Mouse (Mus musculus): ENCODE data around the gene Zfp992.
"Not testable (repeated sequence)": the region's sequence is repeated elsewhere in the genome, so short reads cannot be mapped to it uniquely, and the experiment has no call there.

Gene Zfp992

DNA sequence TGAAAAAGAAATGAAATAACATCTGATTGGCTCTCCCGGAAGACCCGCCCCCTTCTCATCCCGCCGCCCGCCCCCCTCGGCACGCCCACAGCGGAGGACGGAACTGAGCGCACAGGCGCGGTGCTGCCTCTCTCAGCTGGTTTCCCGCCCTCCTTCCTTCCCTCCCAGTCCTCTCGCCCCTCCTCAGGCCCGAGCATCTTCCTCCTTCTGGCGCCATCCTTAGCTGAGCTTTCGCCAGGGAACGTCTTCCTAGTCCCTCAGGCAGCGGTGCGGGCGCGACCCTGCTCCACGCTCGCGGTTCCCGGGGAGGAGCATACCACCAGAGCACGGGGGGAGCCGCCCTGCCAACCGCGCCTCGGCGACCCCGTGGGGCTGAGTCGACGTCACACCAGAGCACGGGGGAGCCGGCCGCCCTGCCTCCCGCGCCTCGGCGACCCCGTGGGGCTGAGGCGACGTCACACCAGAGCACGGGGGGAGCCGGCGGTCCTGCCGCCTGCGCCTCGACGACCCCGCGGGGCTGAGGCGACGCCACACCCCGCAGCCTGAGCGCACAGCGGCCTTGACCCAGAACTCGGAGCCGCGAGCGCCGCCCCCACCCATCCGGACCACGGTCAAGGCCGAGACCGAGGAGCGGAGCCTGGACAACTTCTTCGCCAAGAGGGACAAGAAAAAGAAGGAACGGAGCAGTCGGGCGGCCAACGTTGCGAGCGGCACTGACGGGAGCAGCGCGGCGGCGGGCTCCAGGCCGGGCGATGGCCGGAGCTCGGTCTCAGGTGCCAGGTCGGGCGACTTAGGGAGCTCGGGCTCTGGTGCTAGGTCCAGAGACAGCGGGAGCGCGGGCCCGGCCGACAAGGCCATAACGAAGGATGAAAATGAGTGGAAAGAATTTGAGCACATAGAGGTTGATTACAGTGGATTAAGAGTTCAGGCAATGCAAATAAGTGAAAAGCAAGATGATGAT lies 26.2 kb downstream of the Zfp992 start:
- in situ Hi-C loops (cut with MboI, MseI), result loop anchor here (25.0 kb wide), 1 partner anchor 887 kb away; the partner anchor contains the start of gene Zfp978

DNA sequence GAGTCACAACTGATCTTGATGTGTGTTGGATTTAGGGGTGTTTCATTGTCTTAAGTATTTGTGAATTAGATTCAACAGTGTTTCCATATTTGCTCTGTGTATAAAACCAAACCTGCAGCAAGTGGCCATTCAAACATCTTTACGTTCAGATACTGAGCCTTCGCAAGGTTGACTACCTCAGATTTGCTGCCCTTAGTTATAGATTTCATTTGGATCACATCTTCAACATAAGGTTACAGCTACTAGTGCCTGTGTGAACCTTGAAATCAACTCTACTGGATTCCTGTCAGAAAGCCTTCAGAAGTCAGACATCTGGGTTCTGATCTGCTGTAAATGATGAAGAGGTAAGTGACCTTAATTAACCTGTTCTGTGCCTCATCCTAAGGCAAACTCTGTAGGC lies 27.4 kb downstream of the Zfp992 start:
- in situ Hi-C loops (cut with MboI, MseI), result loop anchor here (25.0 kb wide), 1 partner anchor 886 kb away; the partner anchor contains the start of gene Zfp978

DNA sequence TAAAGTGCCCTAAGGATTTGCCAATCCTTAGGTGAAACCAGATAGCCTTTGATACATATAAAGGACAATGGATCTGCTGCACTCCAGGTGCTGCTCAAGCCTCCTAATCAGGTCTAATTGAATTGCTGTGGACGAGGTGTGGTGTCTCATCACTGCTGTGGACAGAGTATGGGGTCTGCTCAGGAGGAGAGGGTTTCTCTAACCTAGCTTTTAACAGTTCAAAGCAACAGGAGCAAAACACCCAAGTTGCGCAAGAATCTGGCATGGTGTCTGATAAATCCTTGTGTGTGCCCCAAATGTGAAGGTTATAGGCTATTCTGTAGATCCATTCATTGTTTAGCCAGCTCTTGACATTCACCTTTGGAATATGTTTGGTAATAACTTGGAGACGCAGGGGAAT lies 28.1 kb downstream of the Zfp992 start:
- in situ Hi-C loops (cut with MboI, MseI), result loop anchor here (25.0 kb wide), 1 partner anchor 885 kb away; the partner anchor contains the start of gene Zfp978

DNA sequence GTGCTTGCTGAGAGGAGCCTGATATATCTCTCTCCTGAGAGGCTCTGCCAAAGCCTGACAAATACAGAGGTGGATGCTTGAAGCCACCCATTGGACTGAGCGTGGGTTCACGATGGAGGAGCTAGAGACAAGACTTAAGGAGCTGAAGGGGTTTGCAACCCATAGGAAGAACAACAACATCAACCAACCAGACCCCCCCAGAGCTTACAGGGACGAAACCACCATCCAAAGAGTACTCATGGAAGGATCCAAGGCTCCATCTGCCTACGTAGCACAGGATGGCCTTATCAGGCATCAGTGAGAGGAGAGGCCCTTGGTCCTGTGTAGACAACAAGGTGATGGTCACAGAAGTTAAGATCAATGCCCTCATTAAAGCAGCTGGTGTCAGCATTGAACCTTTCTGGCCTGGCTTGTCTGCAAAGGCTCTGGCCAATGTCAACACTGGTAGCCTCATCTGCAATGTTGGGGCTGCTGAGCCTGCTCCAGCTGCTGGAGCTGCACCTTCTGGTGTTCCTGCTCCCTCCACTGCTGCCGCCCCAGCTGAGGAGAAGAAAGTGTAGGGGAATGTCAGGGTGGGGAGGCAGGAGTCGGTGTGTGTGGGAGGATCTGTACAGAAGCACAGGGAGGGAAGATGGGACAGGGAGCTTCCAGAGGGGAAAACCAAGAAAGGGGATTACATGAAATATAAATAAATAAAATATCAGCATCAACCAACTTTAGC lies 31.7 kb downstream of the Zfp992 start:
- in situ Hi-C loops (cut with MboI, MseI), result loop anchor here (5.0 to 25.0 kb wide), 6 partner anchors 324 to 1252 kb away; partner anchors contain the start of gene Zfp978

DNA sequence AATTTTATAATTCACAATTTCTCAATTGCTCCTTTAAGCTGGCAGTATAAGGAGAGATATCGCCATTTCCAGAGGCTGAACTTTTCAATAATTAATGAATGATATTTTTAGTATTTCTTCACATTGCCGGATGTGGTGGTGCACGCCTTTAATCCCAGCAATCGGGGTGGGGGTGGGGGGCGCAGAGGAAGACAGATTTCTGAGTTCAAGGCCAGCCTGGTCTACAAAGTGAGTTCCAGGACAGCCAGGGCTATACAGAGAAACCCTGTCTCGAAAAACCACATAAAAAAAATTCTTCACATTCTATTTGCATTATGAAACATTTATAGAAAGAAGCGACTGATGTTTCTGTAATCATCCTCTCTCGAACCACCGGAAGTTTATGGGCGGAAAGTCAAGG lies 33.7 kb downstream of the Zfp992 start:
- in situ Hi-C loops (cut with MboI, MseI), result loop anchor here (5.0 to 25.0 kb wide), 6 partner anchors 322 to 1250 kb away; partner anchors contain the start of gene Zfp978

DNA sequence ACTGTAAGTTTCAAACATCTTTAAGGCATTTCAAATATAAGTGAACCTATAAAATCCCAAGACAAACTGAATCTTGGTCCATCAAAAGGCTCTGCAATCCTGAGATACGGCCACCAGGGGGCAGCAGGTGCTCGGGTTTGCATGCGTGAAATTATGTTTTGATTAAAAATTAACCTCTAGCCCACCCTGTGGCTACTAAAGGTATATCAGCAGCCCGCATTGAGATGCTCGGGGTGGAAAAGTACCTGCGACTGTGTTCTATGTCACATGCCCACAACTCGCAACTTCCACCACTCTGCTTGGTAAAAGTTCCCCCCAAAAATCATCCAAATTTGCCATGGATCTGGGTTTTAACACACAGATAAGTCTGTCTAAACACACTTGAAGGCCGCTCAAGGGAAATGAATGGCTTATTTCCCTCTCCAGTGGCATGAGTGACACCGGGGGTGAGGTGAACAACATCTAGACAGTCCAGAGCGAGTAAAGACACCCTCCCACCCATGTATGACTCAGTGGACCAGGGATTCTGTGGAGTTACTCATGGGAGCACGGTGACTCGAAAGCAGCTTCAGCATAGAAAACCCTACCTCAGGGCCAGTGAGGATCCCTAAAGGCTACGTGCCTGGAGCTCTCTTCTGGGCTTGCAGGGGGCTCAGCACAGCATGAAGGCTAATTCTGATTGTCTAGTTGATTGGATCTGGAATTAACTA lies 34.9 kb downstream of the Zfp992 start:
- in situ Hi-C loops (cut with MboI, MseI), result loop anchor here (5.0 to 25.0 kb wide), 6 partner anchors 321 to 1249 kb away; partner anchors contain the start of gene Zfp978

DNA sequence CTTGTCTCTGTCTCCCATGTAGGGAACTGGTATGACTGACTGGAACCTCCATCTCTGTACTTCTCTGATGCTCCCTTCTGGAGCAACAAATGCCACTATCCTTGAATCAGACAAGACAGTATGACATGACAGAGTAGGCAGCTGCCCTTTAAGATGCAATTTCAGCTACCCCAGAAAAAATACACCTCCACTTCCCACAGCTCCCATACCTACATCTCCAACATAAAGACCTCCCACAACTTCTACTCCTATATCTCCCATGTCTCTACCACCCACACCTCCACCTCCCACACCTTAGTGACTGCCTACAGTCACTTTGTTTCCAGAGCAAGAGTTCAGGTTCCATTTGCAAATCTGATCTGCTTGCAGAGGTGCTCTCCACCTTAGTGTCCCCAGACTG lies 35.9 kb downstream of the Zfp992 start:
- in situ Hi-C loops (cut with MboI, MseI), result loop anchor here (5.0 to 25.0 kb wide), 8 partner anchors 320 to 1248 kb away; partner anchors contain the start of gene Zfp978

DNA sequence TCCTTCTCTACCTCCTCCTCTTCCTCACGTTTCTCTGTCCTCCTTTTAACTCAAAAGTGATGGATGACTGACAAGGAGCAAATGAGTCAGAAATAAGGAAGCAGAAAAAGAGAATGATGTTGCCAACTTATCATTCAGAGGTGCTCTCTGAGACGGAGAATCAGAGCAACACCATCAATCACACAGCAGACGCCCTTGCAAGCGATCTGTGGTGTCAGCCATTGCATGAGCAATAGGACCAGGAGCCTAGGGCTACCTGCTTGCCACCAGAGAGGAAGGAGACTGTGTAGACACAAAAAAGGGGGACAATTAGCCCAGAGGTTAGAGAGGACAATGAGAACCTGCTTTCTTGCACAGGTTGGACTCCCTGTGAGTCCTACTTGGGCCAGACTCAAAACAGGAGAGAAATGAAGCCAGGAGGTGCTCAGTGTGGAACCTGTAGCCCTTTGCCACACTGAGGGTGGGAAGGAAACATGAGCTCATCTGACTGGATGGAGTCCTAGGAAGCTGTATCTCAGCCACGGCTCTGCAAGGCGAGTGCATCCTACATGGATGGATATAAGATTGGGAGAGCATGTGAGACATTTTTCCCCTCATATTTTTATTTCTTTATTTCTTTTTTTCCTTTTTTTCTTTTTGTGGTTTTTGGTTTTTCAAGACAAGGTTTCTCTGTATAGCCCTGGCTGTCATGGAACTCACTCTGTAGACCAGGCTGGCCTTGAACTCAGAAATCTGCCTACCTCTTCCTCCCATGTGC lies 36.5 kb downstream of the Zfp992 start:
- in situ Hi-C loops (cut with MboI, MseI), result loop anchor here (5.0 to 25.0 kb wide), 4 partner anchors 319 to 1167 kb away; partner anchors contain the start of gene Zfp978

DNA sequence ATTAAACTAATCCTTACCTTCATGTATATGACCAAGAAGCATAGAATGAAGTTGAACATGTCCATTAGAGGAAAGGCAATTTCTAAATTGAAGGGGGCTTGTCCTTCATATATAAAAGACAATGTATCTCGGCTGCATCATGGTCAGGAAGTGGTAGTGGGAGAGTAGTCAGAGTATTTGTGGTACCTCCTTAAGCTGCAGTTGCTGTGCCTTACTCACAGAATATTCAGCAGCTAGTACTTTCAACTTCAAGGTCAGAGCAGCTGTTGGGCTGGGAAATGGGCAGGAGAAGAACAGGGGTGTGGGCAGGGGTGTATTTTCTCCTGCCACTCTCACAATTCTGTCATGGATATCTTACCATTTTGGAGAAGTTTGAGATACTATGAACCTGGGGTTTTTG lies 37.9 kb downstream of the Zfp992 start:
- in situ Hi-C loops (cut with MboI, MseI), result loop anchor here (5.0 to 25.0 kb wide), 4 partner anchors 318 to 1166 kb away; partner anchors contain the start of gene Zfp978

DNA sequence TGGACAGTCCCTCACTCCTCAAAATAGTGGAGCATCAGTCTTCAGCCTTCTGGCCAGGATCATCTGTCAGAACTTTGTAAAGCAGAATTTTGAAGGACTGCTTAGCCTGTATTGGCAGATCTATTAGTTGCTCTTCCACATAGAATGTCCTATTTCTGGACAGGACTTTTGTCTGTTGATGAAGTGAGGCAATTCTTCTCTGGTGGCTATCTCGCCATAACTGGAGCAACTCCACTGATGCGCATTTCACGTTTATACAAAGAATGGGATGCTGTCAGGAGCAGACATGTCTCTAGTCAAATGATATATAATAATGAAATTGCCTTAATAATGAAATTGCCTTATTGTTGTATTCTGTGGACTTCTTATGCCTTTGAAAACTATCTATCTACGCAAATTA lies 40.4 kb downstream of the Zfp992 start:
- in situ Hi-C loops (cut with MboI, MseI), result loop anchor here (5.0 to 25.0 kb wide), 4 partner anchors 316 to 1163 kb away; partner anchors contain the start of gene Zfp978

DNA sequence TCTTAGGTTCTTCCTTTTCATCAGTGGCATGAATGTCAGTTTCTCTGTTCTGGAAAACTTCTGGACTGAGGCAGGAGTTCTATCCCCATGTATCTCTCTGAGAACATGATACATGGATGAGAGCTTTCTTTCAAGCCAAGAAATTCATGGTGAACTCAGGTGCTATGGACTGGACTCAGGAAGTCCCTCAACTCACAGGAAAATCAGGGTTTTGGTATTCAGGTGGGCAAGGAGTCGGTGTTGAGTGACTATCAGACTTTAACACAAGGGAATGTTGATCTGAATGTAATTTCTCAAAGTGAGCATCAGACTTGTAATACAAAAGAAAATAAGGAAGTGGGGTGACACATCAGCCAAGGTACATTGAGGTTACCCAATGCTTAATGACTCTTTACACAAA lies 43.2 kb downstream of the Zfp992 start:
- in situ Hi-C loops (cut with MboI, MseI), result loop anchor here (25.0 kb wide), 1 partner anchor 870 kb away; the partner anchor contains the start of gene Zfp978

DNA sequence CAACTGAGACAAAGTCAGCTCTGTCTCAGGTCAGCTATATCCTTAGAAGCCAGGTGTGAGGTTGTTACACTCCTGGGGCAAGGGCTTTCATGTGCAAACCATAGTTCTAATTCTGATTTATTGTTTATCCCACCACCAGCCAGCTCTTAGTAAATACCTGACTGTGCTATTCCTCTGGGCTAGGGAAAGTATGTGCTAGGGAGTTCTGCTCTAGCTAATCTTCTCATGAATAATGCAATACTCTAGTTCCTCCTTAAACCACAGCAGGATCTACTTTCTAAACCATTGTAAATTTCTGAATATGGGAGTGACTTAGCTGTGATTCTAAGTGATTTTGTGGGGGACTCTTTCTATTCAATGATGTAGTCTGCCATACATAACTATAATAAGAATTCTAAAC lies 43.6 kb downstream of the Zfp992 start:
- in situ Hi-C loops (cut with MboI, MseI), result loop anchor here (25.0 kb wide), 1 partner anchor 870 kb away; the partner anchor contains the start of gene Zfp978

DNA sequence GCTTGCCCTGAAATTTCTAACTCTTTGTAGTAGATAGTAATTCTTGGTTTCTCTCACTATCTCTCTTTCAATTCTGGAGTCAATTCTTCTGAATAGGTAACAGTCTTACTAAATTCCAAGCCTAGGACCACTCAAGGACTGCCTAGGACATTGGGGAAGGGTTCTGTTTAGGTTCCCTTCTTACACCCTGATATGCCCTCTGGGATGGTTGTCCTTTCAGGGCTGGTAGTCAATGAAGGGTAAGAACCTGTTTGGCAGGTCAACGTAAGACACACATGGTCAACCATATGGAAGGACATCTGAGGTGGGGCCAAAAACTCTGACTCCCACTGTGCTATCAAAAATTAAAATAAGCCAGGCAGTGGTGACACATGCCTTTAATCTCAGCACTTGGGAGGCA lies 44.0 kb downstream of the Zfp992 start:
- in situ Hi-C loops (cut with MboI, MseI), result loop anchor here (25.0 kb wide), 1 partner anchor 869 kb away; the partner anchor contains the start of gene Zfp978

DNA sequence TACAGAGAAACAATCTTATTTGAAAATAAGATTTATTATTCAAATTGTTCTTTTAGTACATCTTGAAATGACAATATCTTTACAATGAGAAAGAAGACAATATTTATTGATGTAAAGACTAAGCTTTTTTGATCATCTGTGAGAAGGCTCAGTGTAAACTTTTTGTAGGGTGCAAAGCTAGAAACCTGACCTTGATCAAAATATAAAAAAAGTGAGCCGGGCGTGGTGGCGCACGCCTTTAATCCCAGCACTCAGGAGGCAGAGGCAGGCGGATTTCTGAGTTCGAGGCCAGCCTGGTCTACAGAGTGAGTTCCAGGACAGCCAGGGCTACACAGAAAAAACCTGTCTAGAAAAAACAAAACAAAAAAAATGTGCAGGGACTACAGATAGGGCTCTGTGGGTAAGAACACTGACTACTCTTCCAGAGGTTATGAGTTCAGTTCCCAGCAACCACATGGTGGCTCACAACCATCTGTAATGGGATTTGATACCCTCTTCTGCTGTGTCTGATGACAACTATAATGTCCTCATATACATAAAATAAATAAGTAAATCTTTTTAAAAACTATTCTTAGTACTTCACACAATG lies 44.6 kb downstream of the Zfp992 start:
- in situ Hi-C loops (cut with MboI, MseI), result loop anchor here (25.0 kb wide), 1 partner anchor 869 kb away; the partner anchor contains the start of gene Zfp978

DNA sequence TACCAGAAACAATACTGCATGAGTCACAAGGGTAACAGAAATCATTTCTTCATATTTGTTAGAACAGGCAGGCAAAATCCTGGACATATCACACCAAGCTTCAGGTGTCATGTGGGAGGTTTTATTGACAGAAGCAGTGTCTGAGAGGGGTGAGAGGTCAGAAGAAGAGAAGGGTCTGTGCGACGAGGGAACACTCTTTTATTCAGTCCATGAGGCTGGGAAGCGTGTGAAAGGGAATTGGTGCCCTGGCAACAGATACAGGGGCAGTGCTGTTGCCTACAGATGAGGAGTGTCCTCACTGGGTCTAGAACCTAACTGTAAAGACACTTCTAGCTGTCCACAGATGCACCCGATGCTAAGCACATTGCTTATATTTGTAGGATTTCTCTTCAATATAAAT lies 46.2 kb downstream of the Zfp992 start:
- in situ Hi-C loops (cut with MboI, MseI), result loop anchor here (5.0 to 25.0 kb wide), 3 partner anchors 343 to 867 kb away; partner anchors contain the start of gene Zfp978

DNA sequence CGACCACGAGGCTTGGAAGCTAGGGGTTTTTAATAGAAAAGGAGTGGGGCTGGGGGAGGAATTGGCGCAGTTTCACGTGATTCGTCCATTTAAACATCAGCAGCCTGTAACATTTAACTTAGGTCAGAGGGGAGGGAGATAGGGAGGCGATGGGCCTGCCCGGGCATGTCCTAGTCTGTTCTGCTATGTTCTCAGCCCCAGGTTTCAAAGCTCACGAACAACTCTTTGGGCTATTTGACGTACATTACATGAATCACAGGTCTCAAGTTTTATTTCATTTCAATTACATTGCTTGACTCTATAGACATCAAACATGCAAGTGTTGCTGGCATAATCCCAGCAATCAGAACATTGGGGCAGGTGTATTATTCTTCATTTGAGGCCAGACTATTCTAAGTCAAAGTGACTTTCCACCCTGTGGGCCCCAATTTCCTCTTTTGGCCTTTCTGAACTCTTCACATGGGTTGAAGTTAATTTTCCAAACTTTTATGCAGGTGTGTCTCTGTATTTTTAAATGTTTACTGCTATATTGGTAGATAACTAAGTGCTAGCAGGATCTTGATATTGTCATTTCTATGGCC lies 49.0 kb downstream of the Zfp992 start:
- in situ Hi-C loops (cut with MboI, MseI), result loop anchor here (5.0 to 25.0 kb wide), 3 partner anchors 345 to 865 kb away; partner anchors contain the start of gene Zfp978

DNA sequence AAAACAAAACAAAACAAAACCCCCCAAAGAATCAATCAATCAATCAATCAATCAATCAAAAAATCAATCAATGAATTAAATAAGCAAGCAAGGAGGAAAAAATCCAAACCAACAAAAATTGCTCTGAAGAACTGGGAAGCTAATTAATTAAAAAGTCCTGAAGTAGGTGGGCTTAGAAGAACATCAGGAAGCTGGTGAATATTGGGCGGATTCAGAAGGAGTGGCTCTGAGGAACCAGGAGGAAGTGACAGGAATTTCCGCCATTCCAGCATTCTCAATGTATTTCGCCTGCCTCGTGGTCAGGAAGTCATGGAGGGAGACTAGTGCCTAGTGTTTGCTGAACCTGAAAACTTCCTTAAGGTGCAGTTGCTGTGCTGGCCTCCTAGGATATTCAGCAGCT lies 52.9 kb downstream of the Zfp992 start, which contains the start of gene Zfp981:
Gene Zfp981, plus strand, starts transcription at position 301 of the 400 bp plus-strand sequence.
- in situ Hi-C loops (cut with MboI, MseI), result not testable (repeated sequence)

DNA sequence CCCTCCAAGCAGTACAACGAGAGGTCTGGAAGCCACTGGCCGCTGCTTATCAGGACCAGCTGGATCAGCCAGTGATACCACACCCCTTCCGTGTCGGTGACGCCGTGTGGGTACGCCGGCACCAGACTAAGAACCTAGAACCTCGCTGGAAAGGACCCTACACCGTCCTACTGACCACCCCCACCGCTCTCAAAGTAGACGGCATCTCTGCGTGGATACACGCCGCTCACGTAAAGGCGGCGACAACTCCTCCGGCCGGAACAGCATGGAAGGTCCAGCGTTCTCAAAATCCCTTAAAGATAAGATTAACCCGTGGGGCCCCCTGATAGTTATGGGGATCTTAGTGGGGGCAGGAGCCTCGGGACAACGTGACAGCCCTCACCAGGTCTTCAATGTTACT lies 60.2 kb downstream of the Zfp992 start:
- in situ Hi-C loops (cut with MboI, MseI), result not testable (repeated sequence)

DNA sequence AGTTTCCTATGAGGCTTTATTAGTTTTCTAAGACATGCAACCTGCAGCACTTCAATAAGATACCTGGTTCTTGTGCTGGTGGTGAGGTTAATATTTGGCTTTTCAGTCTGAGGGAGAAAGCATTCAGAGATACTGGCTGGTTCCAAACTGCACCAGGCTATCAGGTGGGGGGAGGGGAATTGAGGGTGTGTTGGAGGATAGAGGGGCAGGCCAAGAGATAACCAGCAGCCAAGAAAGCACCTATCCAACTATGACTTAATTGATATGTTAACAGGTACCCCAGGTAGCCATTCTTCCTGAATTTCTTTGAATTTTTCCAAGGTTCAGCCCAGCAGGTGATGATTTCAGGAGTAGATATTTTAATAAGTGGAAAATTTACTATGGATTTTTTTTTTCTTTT lies 63.0 kb downstream of the Zfp992 start:
- in situ Hi-C loops (cut with MboI, MseI), result not testable (repeated sequence)

All from T-helper 2 cell (primary cell).